Mouse (Mus musculus) megakaryocyte progenitor cell, adult 5-6 weeks (primary cell): Measurements from ENCODE around the gene Mpdz. TPM values are rescaled to one million over a fixed set of nuclear protein-coding genes. Genes with fewer than 3 reads are reported as not detected.

ENCODE experiments used
- ATAC-seq: replicated peaks from 2 replicates; pipeline ENCODE4 v1.8.0; 2016; ENCODE audit warnings: mild to moderate bottlenecking, moderate TSS enrichment, inconsistent platforms; ENCODE audit not compliant: poor library complexity
- total RNA-seq, 2 experiments: library from RNA; stranded (forward) in 1 of 2; stranded (reverse) in 1 of 2; fragments of 157-497, 149-512 nt in 1 of 2; fragments of 200-1000 nt in 1 of 2; gene quantifications; 2 replicates each; pipeline versions ENCODE4 v1.2.3 to v1.2.4; 2015 to 2017

Gene Mpdz
- total RNA-seq, 2 experiments from 2014 or later = 0.15 TPM; not detected in 1

GRCm38 (mm10) chr4:81396883-81397282, 45.7 kb downstream of the Mpdz start:
- ATAC-seq = no peak

GRCm38 (mm10) chr4:81392869-81393268, 49.7 kb downstream of the Mpdz start:
- no peak for ATAC-seq

GRCm38 (mm10) chr4:81389263-81389662, 53.4 kb downstream of the Mpdz start:
- no peak for ATAC-seq

GRCm38 (mm10) chr4:81387644-81388043, 55.0 kb downstream of the Mpdz start:
- no peak for ATAC-seq

GRCm38 (mm10) chr4:81372355-81372754, 70.3 kb downstream of the Mpdz start:
- no peak for ATAC-seq

- no peak for ATAC-seq
Measured at GRCm38 (mm10) chr4:81351368-81351767, 91.2 kb downstream of the Mpdz start.

- ATAC-seq = no peak
Measured at GRCm38 (mm10) chr4:81348646-81349045, 94.0 kb downstream of the Mpdz start.

GRCm38 (mm10) chr4:81345141-81345540, 97.5 kb downstream of the Mpdz start:
- no peak for ATAC-seq

GRCm38 (mm10) chr4:81333628-81333991, 109.0 kb downstream of the Mpdz start:
- ATAC-seq = no peak

- no peak for ATAC-seq
Measured at GRCm38 (mm10) chr4:81332901-81333627, 109.6 kb downstream of the Mpdz start.

- ATAC-seq = no peak
Measured at GRCm38 (mm10) chr4:81332439-81332841, 110.2 kb downstream of the Mpdz start.

- no peak for ATAC-seq
Measured at GRCm38 (mm10) chr4:81327694-81328093, 114.9 kb downstream of the Mpdz start.

- no peak for ATAC-seq
Measured at GRCm38 (mm10) chr4:81323853-81324252, 118.8 kb downstream of the Mpdz start.

GRCm38 (mm10) chr4:81322232-81322631, 120.4 kb downstream of the Mpdz start:
- no peak for ATAC-seq

GRCm38 (mm10) chr4:81314618-81315017, 128.0 kb downstream of the Mpdz start:
- no peak for ATAC-seq

- no peak for ATAC-seq
Measured at GRCm38 (mm10) chr4:81313246-81313645, 129.4 kb downstream of the Mpdz start.

GRCm38 (mm10) chr4:81310168-81310474, 132.5 kb downstream of the Mpdz start:
- no peak for ATAC-seq

GRCm38 (mm10) chr4:81309473-81310167, 133.0 kb downstream of the Mpdz start:
- no peak for ATAC-seq

GRCm38 (mm10) chr4:81307596-81308265, 134.9 kb downstream of the Mpdz start:
- ATAC-seq = no peak

GRCm38 (mm10) chr4:81302056-81302455, 140.6 kb downstream of the Mpdz start:
- ATAC-seq = no peak

GRCm38 (mm10) chr4:81298384-81298783, 144.2 kb downstream of the Mpdz start:
- no peak for ATAC-seq

- no peak for ATAC-seq
Measured at GRCm38 (mm10) chr4:81293309-81293708, 149.3 kb downstream of the Mpdz start.
